Mouse (Mus musculus): ENCODE results near the gene D930020B18Rik. TPM values are rescaled to one million over a fixed set of nuclear protein-coding genes. Genes with fewer than 3 reads are reported as not detected.
A peak's percentile ranks its signal among the peaks of the same experiment; 100 is the strongest.

Gene D930020B18Rik
- total RNA-seq, 4 experiments from 2014 or later: not detected

- peak; percentile 69 to 75 for DNase-seq (ENCODE audit: low spot score in 2 of 2)
Observed at GRCm38 (mm10) chr10:121703619-121704018, 62.2 kb downstream of the D930020B18Rik start.

- DNase-seq (ENCODE audit: low spot score in 2 of 2): no peak
Observed at GRCm38 (mm10) chr10:121704871-121705270, 63.5 kb downstream of the D930020B18Rik start.

- peak in 1 of 2 experiments; percentile 36 for DNase-seq (ENCODE audit: low spot score in 2 of 2)
Observed at GRCm38 (mm10) chr10:121705399-121706163, 64.2 kb downstream of the D930020B18Rik start.

- DNase-seq (ENCODE audit: low spot score in 2 of 2): no peak
Observed at GRCm38 (mm10) chr10:121716862-121717261, 75.5 kb downstream of the D930020B18Rik start.

GRCm38 (mm10) chr10:121718896-121719585 lies 77.7 kb downstream of the D930020B18Rik start:
- no peak for DNase-seq (ENCODE audit: low spot score in 2 of 2)

GRCm38 (mm10) chr10:121720701-121721100 lies 79.3 kb downstream of the D930020B18Rik start:
- DNase-seq (ENCODE audit: low spot score in 2 of 2): no peak

GRCm38 (mm10) chr10:121726505-121726904 lies 85.1 kb downstream of the D930020B18Rik start:
- no peak for DNase-seq (ENCODE audit: low spot score in 2 of 2)

GRCm38 (mm10) chr10:121727151-121727550 lies 85.8 kb downstream of the D930020B18Rik start:
- DNase-seq (ENCODE audit: low spot score in 2 of 2): no peak

- no peak for DNase-seq (ENCODE audit: low spot score in 2 of 2)
Observed at GRCm38 (mm10) chr10:121728226-121728625, 86.8 kb downstream of the D930020B18Rik start.

GRCm38 (mm10) chr10:121731048-121731725 lies 89.8 kb downstream of the D930020B18Rik start:
- DNase-seq (ENCODE audit: low spot score in 2 of 2): no peak

- no peak for DNase-seq (ENCODE audit: low spot score in 2 of 2)
Observed at GRCm38 (mm10) chr10:121732542-121732941, 91.2 kb downstream of the D930020B18Rik start.

- no peak for DNase-seq (ENCODE audit: low spot score in 2 of 2)
Observed at GRCm38 (mm10) chr10:121737256-121737655, 95.9 kb downstream of the D930020B18Rik start.

GRCm38 (mm10) chr10:121739548-121740505 lies 98.4 kb downstream of the D930020B18Rik start, which contains the start of gene BC048403:
TSS of gene BC048403 (plus strand) at chr10:121739937.
- DNase-seq (ENCODE audit: low spot score in 2 of 2): peak; percentile 73 to 75

GRCm38 (mm10) chr10:121742336-121742735 lies 100.9 kb downstream of the D930020B18Rik start:
- no peak for DNase-seq (ENCODE audit: low spot score in 2 of 2)

Small RNA genes lying within 50 kb of the gene (microRNA-seq; reads per million reads assigned to microRNA genes)
- gene Gm24330: not detected

Other genes starting within 250 kb of the D930020B18Rik start
- gene Rassf3, start 165.2 kb upstream of the D930020B18Rik start, total RNA-seq (2022): 10 to 100 TPM; 23.3 to 43.2 (median 31.1) TPM
- gene Tbk1, start 54.8 kb upstream of the D930020B18Rik start, total RNA-seq (2022): 10 to 100 TPM in 2 of 4 experiments, 1 to 10 TPM in 2; 8.7 to 11.4 (median 10.0) TPM
- gene Xpot, start 15.3 kb upstream of the D930020B18Rik start, total RNA-seq (2022): 10 to 100 TPM; 24.2 to 32.8 (median 27.6) TPM
- gene BC048403, start 98.3 kb downstream of the D930020B18Rik start, total RNA-seq (2022): 1 to 10 TPM; 1.2 to 1.8 (median 1.6) TPM